In genomic region chr1:73758110-73759061, GRCm38 (mm10) we compare ENCODE assay signal across 9 mouse cellular contexts.
A peak's percentile ranks its signal among the peaks of the same experiment; 100 is the strongest.
DNase-seq lines count a peak whose midpoint lies in the region; ATAC-seq lines count a peak whose summit lies in the region.
"Had no signal": no experiment of that assay in that cellular context is flagged by ENCODE, and none has a peak within 500 bp of the region (broad histone marks: within the 10 kb centered on the region; RNA-seq: fewer than 3 reads in every experiment).

No protein-coding gene starts in this region.

- ATAC-seq in embryonic facial prominence, embryonic 12.5 days (ENCODE audit: insufficient number of reproducible peaks, insufficient read depth, low FRiP score, low TSS enrichment) = peak; percentile 89
- peak; percentile 85 for ATAC-seq in hindbrain, embryonic 11.5 days (ENCODE audit: low FRiP score)
- peak; percentile 73; the same call in 1 of the 2 replicates for ATAC-seq in midbrain, embryonic 14.5 days (ENCODE audit: low FRiP score, low TSS enrichment)
- ATAC-seq: intestine, postnatal 0 days had no signal

- no peak overlapping the region for H3K9ac ChIP-seq in embryonic facial prominence, embryonic 12.5 days
- no peak overlapping the region for H3K9ac ChIP-seq in hindbrain, embryonic 11.5 days (ENCODE audit: low read depth, low read length)
- no peak overlapping the region for H3K9ac ChIP-seq in midbrain, embryonic 14.5 days (replicated peaks; ENCODE audit: low read length)
- H3K9ac ChIP-seq: liver, embryonic 14.5 days had no signal

- peak; percentile 81 for DNase-seq in embryo, embryonic 10.5 days (ENCODE audit: low spot score)
- DNase-seq in hindbrain, embryonic 11.5 days (ENCODE audit: low spot score) = peak; percentile 57
- peak; percentile 53 for DNase-seq in midbrain, embryonic 14.5 days
- DNase-seq in spleen, postnatal 36 days (ENCODE audit: low spot score in 2 of 2) = no peak
- no peak for DNase-seq in frontal cortex, postnatal 14 days (ENCODE audit: low spot score in 2 of 2)
- DNase-seq in lung, postnatal 14 days = no peak

- H3K9me3 ChIP-seq in embryonic facial prominence, embryonic 12.5 days = no peaks in the 10 kb centered on the region
- no peaks in the 10 kb centered on the region for H3K9me3 ChIP-seq in hindbrain, embryonic 11.5 days (ENCODE audit: control insufficient read depth, low read length)
- H3K9me3 ChIP-seq in midbrain, embryonic 14.5 days (ENCODE audit: control insufficient read depth, low read length) = no peaks in the 10 kb centered on the region

- peak overlapping the region; percentile 23 for H3K4me2 ChIP-seq in embryonic facial prominence, embryonic 12.5 days (replicated peaks)
- H3K4me2 ChIP-seq in hindbrain, embryonic 11.5 days (replicated peaks; ENCODE audit: low read depth, low read length) = no peak overlapping the region
- no peak overlapping the region for H3K4me2 ChIP-seq in midbrain, embryonic 14.5 days (ENCODE audit: low read length)

- H3K36me3 ChIP-seq in embryonic facial prominence, embryonic 12.5 days = no peaks in the 10 kb centered on the region
- no peaks in the 10 kb centered on the region for H3K36me3 ChIP-seq in hindbrain, embryonic 11.5 days (ENCODE audit: control insufficient read depth, insufficient read depth, low read length)
- H3K36me3 ChIP-seq in midbrain, embryonic 14.5 days (ENCODE audit: control insufficient read depth, insufficient read depth, low read length) = no peaks in the 10 kb centered on the region

- no peaks in the 10 kb centered on the region for H3K27me3 ChIP-seq in embryonic facial prominence, embryonic 12.5 days
- no peaks in the 10 kb centered on the region for H3K27me3 ChIP-seq in hindbrain, embryonic 11.5 days (ENCODE audit: control insufficient read depth, insufficient read depth, low read length)
- no peaks in the 10 kb centered on the region for H3K27me3 ChIP-seq in midbrain, embryonic 14.5 days (ENCODE audit: control insufficient read depth, insufficient read depth, low read length)

- peaks cover 26% of the 10 kb centered on the region for H3K4me1 ChIP-seq in embryonic facial prominence, embryonic 12.5 days
- no peaks in the 10 kb centered on the region for H3K4me1 ChIP-seq in hindbrain, embryonic 11.5 days (replicated peaks; ENCODE audit: control insufficient read depth, insufficient read depth, low read length)
- 0 out of 2 replicates have a peak, but pooled peaks cover 9% of the 10 kb centered on the region for H3K4me1 ChIP-seq in midbrain, embryonic 14.5 days (ENCODE audit: control insufficient read depth, insufficient read depth, low read length)

- H3K4me3 ChIP-seq in embryonic facial prominence, embryonic 12.5 days = no peak overlapping the region
- H3K4me3 ChIP-seq in hindbrain, embryonic 11.5 days (ENCODE audit: low read depth, low read length) = no peak overlapping the region
- H3K4me3 ChIP-seq in midbrain, embryonic 14.5 days (replicated peaks; ENCODE audit: low read depth, low read length) = no peak overlapping the region

- peak overlapping the region; percentile 65; the same call in 1 of the 2 replicates for H3K27ac ChIP-seq in embryonic facial prominence, embryonic 12.5 days
- H3K27ac ChIP-seq in hindbrain, embryonic 11.5 days (ENCODE audit: low read depth, low read length) = peak overlapping the region; percentile 27; the same call in 1 of the 2 replicates
- H3K27ac ChIP-seq in midbrain, embryonic 14.5 days (replicated peaks; ENCODE audit: low read depth, low read length) = no peak overlapping the region
- H3K27ac ChIP-seq: liver, embryonic 14.5 days had no signal

- 14% methylated on average over 11 of the region's 11 CpGs for WGBS in embryonic facial prominence, embryonic 12.5 days
- 31% methylated on average over 11 of the region's 11 CpGs for WGBS in hindbrain, embryonic 11.5 days
- 23% methylated on average over 11 of the region's 11 CpGs for WGBS in midbrain, embryonic 14.5 days

Comparison
In these comparisons a context has a peak if more than half of its experiments do, and no peak if none do; other contexts are left out.
1. DNase-seq: peak in embryo, embryonic 10.5 days (single experiment), hindbrain, embryonic 11.5 days (single experiment) and midbrain, embryonic 14.5 days (single experiment); none in spleen, postnatal 36 days (0 of 2), frontal cortex, postnatal 14 days (0 of 2) and lung, postnatal 14 days (single experiment).
2. Peak in every context shown above with its lines, with median percentiles within 50 percentile points of each other: ATAC-seq.